Mouse (Mus musculus) left cerebral cortex, adult 8-10 months (tissue): ENCODE measurements around the gene Ch25h. TPM values are rescaled to one million over a fixed set of nuclear protein-coding genes. Genes with fewer than 3 reads are reported as not detected.

Experiments used
- DNase-seq, 2 experiments: peaks; one replicate each; pipeline ENCODE4 v3.0.0; 2022; ENCODE audit warnings: low spot score in 2 of 2
- total RNA-seq, 4 experiments: library from RNA; stranded (reverse); gene quantifications; 2 replicates each; pipeline ENCODE4 v1.2.4; 2022

Ch25h gene
- total RNA-seq, 4 experiments from 2014 or later: 0.35 to 1.6 (median 1.2) TPM; not detected in 1

DNA sequence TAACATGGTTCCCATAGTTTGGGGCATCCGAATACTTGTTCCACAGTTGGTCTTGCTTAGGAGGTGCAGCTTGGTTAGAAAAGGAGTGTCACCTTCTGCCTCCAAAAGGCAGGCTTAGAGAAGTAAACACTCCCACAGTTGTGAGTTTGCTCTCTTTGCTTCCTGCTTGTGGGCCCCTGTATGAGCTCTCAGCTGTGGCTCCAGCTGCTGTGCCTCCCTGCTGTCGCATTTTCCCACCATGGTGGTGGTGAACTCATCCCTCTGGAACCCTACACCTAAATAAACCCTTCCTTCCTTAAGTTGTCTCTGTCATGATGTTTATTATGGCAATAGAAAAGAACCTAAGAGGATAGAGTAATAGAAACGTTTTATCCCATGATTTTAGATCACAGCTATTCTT, 6.2 kb downstream of the Ch25h start:
- no peak for DNase-seq

- DNase-seq: no peak
These were observed 6.7 kb downstream of the Ch25h start for GRCm38 (mm10) chr19:34468216-34468615.

- DNase-seq: no peak
These were observed 10.5 kb downstream of the Ch25h start for GRCm38 (mm10) chr19:34464453-34464852.

- DNase-seq: no peak
These were observed 13.4 kb downstream of the Ch25h start for GRCm38 (mm10) chr19:34461451-34462019.

- DNase-seq: no peak
These were observed 24.1 kb downstream of the Ch25h start for GRCm38 (mm10) chr19:34450784-34451370.

DNA sequence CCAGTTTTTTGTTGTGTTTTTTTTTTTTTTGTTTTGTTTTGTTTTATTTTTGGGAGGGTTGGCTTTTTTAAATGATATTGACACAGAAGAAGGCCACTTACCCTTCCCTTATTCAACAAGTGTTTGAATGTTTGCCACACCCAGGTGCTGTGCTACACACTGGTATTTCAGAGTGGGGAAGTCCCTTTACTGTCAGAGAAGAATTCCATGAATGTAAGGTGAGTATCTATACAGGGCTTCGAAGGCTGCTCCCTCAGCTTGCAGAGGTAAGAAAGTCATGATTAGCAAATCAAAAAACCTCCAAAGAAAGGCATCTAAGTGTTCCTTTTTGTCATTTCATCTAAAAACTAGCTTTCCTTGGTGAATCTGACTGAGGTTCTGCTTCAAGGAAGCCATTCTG, 26.1 kb downstream of the Ch25h start:
- DNase-seq: no peak

DNA sequence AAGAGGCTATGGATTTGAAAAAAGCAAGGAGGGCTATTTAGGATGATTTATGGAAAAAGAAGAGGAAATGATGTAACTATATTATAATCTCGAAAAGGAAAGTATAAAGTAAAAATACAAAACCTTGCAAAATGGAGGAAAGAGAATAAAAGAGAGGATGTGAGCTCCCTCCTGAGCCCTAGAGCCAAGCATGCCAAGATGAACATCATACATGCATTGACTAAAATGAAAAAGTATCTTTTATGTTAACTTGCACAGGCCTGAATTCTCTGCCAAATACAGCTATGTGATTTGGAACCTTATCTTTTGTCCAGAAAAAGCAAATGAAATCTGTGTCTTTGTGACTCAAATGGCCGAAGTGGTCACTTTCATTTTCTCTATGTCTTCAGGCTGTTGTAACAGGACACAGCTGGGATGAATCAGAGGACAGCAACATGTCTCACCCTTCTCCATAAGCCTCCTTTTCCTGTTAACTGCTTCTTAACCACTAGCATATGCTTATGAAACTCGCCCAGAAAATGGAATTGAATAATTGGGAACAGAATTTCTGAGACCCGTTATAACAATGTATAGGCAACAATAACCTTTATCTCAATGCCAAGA, 29.5 kb downstream of the Ch25h start:
- DNase-seq: no peak

DNA sequence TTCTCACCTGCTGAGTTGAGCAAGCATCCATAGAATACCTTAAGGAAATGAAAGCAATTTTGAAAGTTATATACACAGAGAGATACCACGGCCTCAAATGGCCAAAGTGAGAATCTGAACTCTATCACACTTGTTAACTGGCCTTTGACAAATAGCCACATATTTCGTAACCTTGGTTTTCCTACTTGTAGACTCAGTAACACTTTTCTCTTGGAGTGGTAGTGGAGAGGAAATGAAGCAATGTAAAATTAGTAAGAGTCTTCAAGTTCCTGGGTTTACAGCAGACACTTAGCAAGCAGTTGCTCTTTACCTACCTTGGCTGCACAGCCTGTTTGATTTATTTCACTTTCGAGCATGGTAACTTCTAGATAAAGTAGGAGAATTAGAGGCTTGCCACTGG, 30.2 kb downstream of the Ch25h start:
- DNase-seq: no peak

GRCm38 (mm10) chr19:34441979-34442378, 33.0 kb downstream of the Ch25h start:
- no peak for DNase-seq

GRCm38 (mm10) chr19:34435197-34435611, 39.8 kb downstream of the Ch25h start:
- DNase-seq: no peak

DNA sequence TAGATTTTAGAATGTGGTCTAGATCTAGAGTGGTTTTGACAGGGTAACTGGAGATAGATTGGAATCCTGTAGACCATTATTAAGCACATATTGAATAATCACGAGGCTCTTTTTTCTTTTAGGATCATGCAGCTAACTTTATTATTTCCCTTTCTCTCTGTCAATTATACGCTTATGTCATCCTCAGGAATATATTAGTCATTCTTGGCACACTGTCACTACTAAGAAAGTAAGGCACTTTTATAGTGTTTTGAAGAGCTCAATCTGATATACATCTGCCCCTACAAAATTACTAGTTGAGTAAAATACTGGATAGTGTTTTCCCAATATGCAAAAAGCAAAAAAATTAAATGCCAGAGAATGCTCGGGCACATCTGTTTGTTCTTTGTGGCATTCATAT, 43.6 kb downstream of the Ch25h start:
- DNase-seq: no peak

GRCm38 (mm10) chr19:34423783-34424335, 51.1 kb downstream of the Ch25h start:
- no peak for DNase-seq

Other genes with a start within 250 kb of the Ch25h start
- 10 to 100 TPM; 10.0 to 16.2 (median 11.1) TPM for gene Acta2, start 219.6 kb downstream of the Ch25h start, total RNA-seq
- 1 to 10 TPM in 3 of 4 experiments, under 1 TPM in 1; 0.91 to 3.0 (median 2.7) TPM for gene Fas, start 184.5 kb downstream of the Ch25h start, total RNA-seq
- gene Lipa, start 52.3 kb upstream of the Ch25h start, total RNA-seq: 10 to 100 TPM; 15.7 to 21.3 (median 17.4) TPM
- 1 to 10 TPM; 7.1 to 9.4 (median 7.2) TPM for gene Ifit2, start 75.5 kb upstream of the Ch25h start, total RNA-seq
- 10 to 100 TPM in 2 of 4 experiments, 1 to 10 TPM in 2; 6.7 to 15.3 (median 10.6) TPM for gene Ifit3, start 108.4 kb upstream of the Ch25h start, total RNA-seq
- gene Ifit1bl1, start 126.8 kb upstream of the Ch25h start, total RNA-seq: 1 to 10 TPM; 1.7 to 2.4 (median 2.1) TPM
- gene Ifit3b, start 132.8 kb upstream of the Ch25h start, total RNA-seq: 1 to 10 TPM; 3.5 to 6.3 (median 4.4) TPM
- gene Ifit1bl2, start 165.6 kb upstream of the Ch25h start, total RNA-seq: under 1 TPM; 0.38 to 0.66 (median 0.49) TPM
- gene Ifit1, start 165.7 kb upstream of the Ch25h start, total RNA-seq: 1 to 10 TPM; 1.3 to 3.0 (median 2.1) TPM